Mouse (Mus musculus) lung, postnatal 14 days (tissue): ENCODE data around the gene Hoxa3.

Experiments
- DNase-seq: peaks from one replicate; pipeline ENCODE4 v3.0.0; 2021

The Hoxa3 gene

DNA sequence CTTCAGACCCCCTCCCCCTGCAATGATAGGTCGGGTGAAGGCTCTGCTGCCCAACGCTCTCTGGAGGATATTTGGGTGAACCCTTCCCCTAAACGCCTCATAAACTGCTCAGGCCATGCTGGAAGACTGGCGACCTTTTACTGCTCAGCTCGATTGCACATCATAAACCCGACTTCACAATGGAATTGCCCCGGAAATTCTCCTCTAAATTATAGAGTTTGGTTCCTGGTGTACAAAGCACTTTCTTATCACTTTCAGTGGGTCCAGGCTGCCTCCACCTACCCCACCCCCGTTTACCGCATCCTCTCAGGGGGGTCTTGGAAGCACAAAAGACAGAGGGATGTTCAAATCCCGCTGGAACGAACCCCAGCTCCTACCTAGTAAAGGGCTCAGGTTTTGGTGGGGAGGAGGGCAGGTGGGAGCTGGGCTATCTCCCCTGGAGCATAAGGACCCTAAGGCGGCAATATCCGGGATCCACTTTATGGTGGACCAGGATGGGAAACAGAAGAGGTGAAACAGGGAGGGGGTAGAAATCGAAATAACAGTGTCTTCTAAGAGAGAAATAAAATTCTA, 5.6 kb upstream of the Hoxa3 start:
- DNase-seq, result no peak

DNA sequence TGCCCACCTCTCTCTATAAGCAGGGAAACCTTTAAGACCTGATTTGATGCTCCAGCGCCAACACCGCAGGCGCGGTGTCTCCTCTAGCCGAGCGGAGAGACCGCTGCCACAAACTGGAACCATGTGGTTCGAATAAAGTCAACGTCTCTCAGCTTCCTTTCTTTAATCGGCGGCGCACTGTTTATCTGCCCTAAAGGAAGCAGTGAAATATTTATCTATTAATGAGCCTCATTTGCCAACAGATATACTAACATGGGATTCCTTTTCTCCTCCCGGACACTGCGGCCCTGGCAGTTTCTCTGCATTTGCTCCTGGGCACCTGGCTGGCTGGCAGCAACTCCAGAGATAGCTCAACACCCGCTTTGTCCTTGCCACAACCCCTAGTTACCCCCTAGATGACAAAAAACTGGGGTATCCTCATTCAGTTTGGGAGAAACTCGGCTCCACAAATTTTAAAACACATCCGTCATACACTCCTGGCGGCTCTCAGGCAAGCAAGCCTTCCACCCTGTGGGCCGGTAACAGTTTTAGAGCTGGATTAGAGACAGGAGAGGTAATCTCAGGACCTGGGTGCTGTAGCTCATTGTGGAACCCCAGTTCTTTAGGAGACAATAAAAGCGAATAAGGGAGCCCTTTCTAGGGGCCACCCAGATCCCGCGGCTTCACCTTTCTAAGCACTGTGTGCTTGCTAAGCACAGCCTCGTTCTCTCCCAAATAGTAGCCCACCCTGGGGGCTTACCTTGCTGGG, 4.9 kb upstream of the Hoxa3 start:
- DNase-seq, result no peak

DNA sequence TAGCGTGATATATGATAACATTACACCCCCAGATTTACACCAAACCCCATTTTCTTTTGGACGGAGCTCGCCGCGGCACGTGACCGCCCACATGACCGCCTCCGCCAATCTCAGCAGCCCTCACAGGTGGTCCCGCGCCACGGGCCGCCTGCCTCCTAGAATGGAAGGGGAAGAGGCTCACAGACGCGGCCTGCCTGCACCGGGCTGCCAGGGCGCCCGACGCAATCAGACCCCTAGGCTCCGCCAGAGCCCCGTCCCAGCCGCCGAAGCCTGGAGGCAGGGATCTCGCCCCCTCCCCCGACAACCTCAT, 4.3 kb upstream of the Hoxa3 start:
- DNase-seq, result peak; percentile 57

DNA sequence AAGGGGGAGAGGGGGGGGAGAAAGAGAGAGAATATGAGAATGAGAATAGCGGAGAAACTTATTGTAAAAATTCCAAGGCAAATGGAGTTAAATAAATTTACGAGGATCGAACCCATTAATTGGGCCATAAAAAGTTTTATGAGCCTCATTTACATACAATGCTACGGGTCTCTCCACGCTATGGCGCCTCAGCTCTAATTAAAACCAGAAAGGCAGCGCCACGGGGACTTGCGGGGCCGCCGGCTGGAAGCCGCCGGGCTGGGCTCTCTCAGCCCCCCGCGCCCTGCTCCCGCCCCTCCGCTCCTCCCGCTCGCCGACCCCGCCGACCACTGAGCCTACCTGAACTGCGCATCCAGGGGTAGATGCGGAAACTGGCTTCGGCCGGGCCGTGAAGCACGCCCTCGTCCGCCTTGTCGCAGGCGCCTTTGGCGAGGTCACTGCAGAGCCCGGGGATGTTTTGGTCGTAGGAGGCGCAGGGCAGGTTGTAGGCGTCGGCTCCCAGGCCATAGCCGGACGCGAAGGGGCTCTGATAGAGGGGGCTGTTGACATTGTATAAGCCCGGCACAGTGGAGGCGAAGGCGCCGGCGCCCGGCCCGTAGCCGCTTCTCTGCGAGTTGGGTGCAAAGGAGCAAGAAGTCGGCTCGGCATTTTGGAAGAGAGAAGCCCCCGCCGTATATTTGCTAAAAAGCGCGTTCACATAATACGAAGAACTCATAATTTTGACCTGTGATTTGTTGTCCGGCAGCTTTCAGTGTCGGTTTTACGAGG, 3.7 kb upstream of the Hoxa3 start:
- DNase-seq, result no peak

DNA sequence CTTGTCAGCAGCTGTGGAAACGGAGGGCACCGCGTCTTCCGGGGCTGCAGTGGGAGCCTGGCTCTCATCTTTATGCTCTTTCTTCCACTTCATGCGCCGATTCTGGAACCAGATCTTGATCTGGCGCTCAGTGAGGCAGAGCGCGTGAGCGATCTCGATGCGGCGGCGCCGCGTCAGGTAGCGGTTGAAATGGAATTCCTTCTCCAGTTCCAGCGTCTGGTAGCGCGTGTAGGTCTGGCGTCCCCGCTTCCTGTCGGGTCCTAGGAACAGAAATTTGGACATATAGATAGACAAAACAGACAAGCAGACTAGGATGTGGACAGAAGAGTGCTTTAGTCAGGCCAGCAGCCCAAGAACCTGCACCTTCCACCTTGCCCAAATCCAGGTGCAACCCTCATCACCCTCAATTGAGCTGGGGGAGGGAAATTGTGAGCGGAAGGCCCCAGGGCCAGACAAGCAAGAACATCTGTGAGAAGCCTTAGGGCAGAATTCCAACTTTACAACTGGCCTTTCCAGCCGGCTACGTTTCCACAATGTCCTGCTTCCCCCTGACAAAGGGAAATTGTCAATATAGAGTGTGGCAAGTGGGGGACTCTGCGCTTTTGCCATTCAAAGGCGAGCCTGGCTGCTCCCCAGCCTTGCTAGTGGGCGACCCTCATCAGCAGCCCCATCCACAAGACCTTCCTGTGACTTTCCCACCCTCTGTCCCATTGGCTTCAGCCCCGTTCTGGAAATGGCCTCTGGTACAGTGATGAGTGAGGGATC, 2.8 kb upstream of the Hoxa3 start:
- no peak for DNase-seq

DNA sequence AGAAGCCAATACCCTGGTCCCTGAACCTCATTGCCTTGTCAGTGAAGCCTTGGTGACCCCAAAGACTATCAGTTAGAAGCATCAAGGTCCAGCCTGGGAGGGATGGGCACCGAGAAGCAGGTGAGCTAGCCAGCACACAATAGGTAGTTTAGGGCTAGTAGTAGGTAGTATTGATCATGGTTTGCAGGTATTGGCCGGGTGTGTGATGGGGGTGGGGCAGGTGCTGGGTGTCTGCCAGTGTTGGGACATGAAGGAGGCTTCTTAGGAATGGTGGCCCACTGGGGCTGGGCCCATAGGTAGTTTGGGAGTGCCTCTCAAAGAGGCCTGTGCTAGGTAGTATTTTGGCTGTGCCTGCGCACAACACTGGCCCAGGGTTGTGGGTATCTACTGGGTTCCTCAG, 1.9 kb upstream of the Hoxa3 start:
- DNase-seq, result no peak

DNA sequence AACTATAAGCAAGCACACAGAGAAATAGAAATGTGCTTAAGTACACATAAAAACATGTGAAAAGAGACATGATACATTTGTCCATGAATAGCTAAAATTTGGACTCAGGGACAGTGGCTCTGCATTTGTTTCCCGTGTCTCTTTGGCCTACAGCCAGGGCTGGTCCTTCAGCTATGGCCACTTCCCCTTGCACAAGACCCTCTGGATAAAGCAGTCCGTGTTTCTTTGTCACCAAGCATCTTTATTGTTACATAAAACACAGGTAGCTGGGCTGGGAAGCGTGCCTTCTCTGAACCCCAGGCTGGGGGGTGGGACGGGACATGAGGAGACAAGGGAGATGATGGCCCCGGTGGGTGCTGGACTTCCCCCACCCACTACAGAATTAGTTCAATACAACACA, 1.1 kb upstream of the Hoxa3 start:
- DNase-seq, result no peak

DNA sequence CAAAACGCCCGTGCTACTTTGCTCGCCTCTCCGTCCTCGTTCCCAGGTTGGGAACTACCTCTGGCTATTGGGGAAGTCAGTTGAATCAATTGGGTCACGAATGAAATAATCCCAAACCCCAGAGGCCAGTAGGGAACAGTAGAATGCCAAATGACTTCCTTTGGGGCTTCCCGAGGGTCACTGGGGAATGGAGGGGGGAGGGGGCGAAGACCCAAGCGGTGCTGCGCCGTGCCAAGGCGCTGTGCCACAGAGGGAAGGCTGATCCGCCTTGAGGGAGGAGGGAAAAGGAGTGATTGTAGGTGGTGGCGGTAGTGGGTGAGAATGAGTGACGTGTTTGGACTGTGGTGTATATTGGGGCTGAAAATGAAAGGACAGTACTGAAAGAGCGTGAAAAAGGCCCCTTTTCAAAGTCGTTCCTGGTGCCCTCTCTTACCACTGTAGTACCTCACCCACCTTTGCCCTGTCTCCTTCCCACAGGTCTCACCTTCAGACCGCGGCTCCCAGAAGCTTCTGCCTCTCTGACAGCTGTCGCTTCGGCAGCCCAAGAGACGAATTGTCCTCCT, 499 bp downstream of the Hoxa3 start:
- DNase-seq, result no peak

DNA sequence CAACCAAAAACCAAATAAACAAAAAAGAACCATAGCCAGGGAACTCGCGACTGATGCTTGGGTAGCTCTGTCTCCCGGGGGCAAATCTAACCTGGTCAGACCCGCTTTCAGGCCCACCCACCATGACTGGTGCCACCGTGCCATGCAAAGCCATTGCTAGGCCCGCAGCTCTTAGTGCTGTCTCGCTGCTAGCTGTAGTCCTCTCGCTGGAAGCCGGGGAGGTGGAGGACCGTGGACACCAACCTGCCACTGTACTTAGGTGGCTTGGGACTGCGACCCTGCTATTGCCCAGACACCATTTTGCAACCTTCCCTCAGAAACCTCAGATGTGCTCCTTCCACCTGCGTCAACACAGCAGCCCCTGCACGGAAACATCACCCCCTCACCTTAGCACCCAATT, 1.2 kb downstream of the Hoxa3 start:
- DNase-seq, result no peak

DNA sequence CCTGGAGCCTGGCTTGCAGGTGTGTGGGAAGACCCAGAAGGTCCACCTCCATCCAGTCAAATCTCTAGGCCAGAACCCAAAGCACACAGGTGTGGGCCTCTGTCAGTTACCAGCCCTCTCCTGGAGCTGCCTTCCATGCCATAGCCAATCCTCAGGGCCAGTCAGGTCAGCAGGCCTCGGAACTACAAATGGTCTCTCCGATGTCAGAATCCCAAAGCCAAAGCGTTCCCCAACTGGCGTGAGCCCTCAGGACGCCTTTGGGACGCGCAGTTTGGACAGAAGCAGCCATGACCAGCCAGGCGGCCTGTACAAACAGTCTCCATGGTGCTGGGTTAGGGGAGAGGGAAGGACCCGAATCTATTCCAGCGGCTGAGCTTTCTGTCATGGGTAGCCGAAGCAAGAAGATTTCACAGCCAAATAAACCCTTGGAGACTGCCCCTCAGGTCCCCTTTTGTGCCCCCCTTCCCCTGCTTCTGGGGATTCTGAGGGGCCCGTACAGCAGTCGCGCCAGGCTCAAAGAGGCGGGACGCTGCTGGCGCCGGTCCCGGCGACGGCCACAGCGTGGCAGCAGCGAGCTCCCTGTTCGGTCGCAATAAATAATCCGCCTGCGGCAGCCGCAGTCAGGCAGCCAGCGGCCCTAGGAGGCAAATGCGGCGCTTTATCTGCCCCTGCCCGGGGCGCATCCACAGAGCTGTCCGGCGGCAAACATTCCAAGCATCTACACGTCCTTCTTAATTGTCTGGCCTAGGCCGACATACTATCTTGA, 1.8 kb downstream of the Hoxa3 start:
- DNase-seq, result peak; percentile 80

DNA sequence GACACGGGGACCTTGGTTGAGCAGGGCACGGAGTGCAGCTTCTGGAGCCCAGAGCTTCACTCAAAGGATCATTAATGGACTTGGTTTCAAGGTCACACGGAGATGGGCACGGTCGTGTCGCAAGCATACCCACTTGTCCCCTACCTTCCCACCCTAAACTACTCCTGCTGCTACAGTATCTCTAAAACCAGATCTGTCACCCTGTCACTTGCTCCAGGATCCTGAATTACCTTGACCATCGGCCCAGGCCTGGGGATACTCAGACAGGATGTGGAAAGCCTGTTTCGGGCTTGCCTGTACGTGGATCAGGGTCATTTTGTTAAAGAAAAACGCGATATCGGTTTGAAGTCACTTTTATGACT, 3.5 kb downstream of the Hoxa3 start:
- DNase-seq, result no peak

DNA sequence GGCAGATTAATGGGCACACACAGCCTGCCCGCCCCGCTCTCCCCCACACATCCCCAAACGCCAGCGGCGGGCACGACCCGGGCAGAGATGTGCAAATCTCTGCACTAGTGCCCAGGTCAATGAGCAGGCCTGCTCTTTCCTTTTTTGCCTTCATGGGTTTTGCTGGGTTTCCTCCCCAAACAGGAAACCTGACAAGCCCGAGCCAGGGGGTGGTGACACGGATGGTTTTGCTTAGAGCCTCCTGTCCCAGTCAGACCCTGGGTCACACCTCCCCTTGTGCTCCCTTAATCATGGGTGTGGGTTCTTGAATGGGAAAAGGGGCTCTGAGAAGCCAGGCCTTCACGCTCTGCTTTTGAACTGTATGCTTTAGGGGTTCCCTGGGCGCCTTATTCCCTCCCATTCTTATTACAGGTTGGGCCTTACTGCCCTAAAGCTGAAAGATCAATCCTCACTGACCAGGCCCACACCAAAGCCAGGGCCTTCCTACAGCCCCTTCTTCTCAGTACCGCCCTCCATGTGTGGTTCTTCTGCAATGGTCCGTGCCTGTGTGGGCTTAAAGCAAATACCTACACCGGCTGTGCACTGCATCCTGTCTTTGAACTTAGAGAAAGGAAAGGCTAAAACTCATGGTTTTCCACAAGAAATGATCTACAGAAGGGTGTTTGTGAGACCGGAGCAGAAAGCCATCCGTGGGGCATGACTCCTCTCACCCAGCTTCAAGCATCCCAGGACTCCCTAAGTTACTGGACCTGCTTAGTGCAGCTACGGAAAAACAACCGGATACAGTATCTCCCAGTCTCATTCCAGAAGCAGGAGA, 4.1 kb downstream of the Hoxa3 start:
- no peak for DNase-seq

DNA sequence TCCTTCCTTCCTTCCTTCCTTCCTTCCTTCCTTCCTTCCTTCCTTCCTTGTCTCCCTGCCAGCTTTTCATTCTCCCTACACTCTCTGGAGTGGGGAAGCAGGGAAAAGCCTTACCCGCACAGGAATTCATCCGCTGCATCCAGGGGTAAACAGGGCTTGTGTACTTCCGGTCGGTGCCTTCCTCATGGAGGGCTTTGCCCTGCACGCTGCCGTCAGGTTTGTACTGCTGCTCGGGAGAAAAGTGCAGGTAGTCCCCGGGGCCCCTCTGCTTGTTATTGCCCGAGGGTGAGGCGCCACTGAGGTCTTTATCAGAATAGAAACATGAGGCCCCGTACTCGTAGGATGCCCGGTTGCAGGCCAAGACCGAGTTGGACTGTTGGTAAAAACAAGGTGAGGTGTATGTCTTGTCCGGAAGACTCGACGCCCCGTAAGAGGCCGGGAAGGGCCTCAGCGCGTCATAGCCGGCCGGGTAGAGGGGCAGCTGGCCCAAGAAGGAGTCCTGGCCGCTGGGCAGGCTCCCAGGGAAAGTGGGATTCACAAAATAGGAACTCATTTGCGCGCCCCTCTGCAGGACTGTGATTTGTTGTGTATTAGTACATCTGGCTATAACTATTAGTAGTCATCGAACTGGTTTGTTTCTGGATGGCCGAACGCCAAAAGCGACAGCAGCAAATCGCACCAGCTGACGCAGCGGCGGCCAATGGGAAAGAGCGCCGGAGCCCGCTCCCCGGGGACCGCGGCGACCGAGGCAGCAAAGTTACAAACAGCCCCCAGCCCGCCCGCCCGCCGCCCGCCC, 4.9 kb downstream of the Hoxa3 start, which contains the start of gene Hoxa6:
TSS of gene Hoxa6 (minus strand) at position 651 of the 796 bp plus-strand sequence.
- peak; percentile 60 for DNase-seq

DNA sequence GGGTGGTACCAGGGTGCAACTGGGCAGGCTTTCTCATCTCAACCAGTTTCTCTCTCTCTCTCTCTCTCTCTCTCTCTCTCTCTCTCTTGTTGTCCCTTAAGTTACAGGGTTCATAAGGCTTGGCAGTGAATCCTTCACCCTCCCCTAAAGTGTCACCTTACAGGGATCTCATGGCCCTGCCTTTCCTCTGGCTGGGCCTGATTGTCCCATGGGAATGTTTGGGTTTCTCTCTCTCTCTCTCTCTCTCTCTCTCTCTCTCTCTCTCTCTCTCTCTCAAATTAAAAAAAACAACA, 5.5 kb downstream of the Hoxa3 start:
- DNase-seq, result no peak

DNA sequence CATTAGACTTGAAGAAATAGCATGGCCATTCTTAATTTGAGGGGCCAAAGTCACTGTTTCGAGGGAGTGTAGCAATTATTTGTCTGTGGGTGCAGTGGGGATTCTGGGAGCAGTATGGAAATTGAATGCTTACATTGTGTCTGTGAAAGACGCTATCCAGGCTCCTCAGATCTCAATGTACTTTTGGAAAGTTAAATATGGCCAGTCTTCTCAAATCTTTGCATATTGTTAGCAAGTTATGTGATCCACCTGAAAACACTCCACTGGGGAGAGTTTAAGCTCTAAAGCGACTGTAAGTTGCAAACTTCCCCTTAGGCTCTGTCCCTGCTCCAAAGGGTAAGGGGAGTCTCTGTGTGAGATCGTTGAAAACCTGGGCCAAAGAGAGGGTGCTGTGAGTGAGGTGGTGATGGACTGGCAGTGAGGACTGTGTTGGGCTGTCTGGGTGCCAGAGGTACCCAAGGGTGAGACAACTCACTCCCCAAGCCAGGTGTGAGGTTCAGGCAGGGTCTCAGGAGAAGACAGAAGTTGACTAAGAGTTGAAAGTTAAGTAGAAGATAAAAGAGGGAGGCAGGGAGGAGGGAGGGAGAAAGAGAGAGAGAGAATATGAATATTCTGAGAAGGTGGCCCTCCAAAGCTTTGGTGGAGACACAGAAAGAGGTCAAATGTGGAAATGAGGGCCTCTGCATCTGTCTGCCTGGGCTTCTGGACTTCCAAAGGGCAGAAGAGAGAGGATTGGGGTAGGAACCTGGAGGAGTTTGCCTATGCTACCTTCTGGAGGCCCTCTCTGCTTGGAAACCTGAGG, 6.1 kb downstream of the Hoxa3 start:
- DNase-seq, result no peak

DNA sequence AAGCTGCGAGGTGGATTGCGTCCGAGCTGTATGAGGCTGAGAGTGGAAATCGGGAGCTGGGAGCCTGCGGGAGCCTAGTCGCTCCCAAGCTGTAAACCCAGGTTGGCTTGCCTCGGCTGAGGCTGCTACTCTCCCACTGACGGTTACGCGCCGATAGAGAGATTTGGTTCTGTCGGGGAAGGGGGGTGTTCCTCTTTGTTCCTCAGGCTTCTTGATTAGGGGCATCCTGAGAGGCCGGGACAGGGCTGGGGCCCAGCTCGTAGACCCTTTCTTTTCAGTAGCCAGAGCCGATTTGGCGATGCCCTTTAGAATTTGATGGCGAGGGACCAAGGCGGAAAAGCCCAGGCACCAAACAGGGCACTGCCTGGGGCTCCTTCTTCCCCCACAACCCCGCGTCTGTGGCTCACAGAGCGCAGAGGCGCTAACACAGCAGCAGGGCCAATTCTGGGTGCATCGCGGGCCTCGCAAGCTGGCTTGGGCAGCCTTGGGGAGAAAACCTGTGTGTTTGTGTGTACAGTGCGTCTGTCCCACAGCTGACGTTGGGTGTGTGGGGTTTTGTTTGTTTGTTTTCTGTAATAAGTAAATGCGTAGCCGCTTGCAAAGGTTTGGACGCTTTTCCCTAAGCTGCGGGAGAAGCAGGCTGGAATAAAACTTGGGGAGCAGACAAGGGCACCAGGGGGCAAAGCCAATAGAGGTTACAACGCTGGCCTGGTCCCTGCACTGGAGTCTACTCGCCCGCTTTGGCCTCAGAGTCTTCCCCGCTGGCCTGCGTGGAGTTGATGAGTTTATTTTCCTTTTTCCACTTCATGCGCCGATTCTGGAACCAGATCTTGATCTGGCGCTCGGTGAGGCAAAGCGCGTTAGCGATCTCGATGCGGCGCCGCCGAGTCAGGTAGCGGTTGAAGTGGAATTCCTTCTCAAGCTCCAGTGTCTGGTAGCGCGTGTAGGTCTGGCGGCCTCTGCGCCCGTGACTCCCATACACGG, 7.2 kb downstream of the Hoxa3 start:
- no peak for DNase-seq

DNA sequence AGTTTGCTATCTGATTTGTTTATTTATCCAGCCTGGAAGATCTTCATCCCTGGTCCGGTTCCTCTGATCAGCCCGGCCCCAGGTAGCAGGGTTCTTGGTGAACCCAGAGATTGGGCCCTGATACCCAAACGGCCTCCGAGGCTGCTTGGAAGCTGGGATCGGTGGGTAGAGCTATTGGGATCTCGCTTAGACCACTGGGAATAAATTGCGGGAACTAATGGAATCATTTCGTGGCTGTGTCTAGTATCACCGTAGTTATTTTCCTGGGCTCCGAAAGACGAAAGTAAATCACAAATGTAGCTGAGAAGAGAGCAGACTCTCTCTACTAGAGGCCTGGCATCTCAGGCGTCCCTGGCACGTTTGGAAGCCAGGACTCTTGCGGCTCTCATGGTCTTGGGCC, 7.9 kb downstream of the Hoxa3 start:
- no peak for DNase-seq

DNA sequence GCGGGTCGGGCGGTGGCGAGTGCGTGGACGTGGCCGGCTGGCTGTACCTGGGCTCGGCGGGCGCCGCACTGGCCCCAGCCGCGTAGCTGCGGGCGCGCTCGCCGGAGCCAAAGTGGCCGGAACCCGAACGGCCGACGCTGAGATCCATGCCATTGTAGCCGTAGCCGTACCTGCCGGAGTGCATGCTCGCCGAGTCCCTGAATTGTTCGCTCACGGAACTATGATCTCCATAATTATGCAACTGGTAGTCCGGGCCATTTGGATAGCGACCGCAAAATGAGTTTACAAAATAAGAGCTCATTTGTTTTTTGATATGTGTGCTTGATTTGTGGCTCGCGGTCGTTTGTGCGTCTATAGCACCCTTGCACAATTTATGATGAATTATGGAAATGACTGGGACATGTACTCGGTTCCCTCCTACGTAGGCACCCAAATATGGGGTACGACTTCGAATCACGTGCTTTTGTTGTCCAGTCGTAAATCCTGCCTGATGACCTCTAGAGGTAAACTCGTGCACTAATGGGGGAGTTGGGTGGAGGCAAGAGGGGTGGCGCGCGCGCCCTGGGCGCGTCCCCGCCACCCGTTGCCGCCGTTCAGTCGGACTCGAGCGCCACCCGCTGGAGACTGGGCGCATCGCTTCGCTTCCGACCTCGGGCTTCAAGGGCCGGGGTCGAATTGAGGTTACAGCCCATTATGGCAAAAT, 8.9 kb downstream of the Hoxa3 start, which contains the start of gene Hoxa5:
TSS of gene Hoxa5 (minus strand) at position 538 of the 703 bp plus-strand sequence.
- DNase-seq, result peak; percentile 90
